Mouse (Mus musculus): ENCODE measurements around the gene Rab24. TPM values are rescaled to one million over a fixed set of nuclear protein-coding genes. Genes with fewer than 3 reads are reported as not detected.
A peak's percentile ranks its signal among the peaks of the same experiment; 100 is the strongest.

Gene Rab24
- total and polyA plus RNA-seq, 3 experiments: 41.7 to 72.5 (median 45.3) TPM

GRCm38 (mm10) chr13:55329683-55330566 lies 8.2 kb upstream of the Rab24 start, which contains the start of gene Mxd3:
Mxd3 (minus strand) TSS chr13:55329823.
- Histone ChIP-seq H3K9ac (ENCODE audit: insufficient read depth, low read depth) (peak within 1 kb of the TSS; percentile 65), H3K4me2 (ENCODE audit: insufficient read depth, low read depth, poor library complexity, severe bottlenecking) (peak within 1 kb of the TSS; percentile 56), H3K4me1 (ENCODE audit: control insufficient read depth in 1 of 2, insufficient read depth in 2 of 2) (peaks cover 25 to 34% of the 10 kb centered on the region in 2 experiments), H3K4me3 (replicated peaks in 1 of 3; ENCODE audit: low read depth in 2 of 3, low read length in 2 of 3, poor library complexity in 1 of 3) (peak within 1 kb of the TSS; percentile 61 to 76 (median 63)), H3K9me3 (replicated peaks; ENCODE audit: low read length) (no peaks in the 10 kb centered on the region), H3K36me3 (replicated peaks in 1 of 2; ENCODE audit: control insufficient read depth in 1 of 2, insufficient read depth in 1 of 2, low read length in 1 of 2) (peaks cover 14 to 17% of the 10 kb centered on the region in 2 experiments), H3K27ac (ENCODE audit: insufficient read depth, low read depth) (peak within 1 kb of the TSS; percentile 95), H3K27me3 (replicated peaks) (no peaks in the 10 kb centered on the region), H3K79me2 (replicated peaks; ENCODE audit: control insufficient read depth, extremely low read depth, insufficient read depth, poor library complexity, severe bottlenecking) (no peaks in the 10 kb centered on the region)
- dilution Hi-C loops (cut with MboI; ENCODE audit: extremely low pct_ligation_motif_present, extremely low pct_unique_long_range_greater_than_20kb, low sequenced_read_pairs) (no loop called here), in situ Hi-C loops (cut with MboI; ENCODE audit: low pct_ligation_motif_present, low pct_unique_long_range_greater_than_20kb, low sequenced_read_pairs) (no loop called here)
- TF ChIP-seq NRF1 (IDR thresholded peaks at IDR 0.05; ENCODE audit: low read depth, low read length) (peak; percentile 92), POLR2A (IDR thresholded peaks at IDR 0.05; ENCODE audit: low read depth, low read length) (peak; percentile 87), POLR2AphosphoS2 (IDR thresholded peaks at IDR 0.05; ENCODE audit: low read depth, low read length) (peak; percentile 70; the same call in 1 of the 2 replicates), MXI1 (IDR thresholded peaks at IDR 0.05; ENCODE audit: low read depth, low read length) (peak; percentile 71), MAX (IDR thresholded peaks at IDR 0.05; ENCODE audit: low read length) (peak; percentile 82; the same call in 1 of the 2 replicates), NELFE (IDR thresholded peaks at IDR 0.05; ENCODE audit: low read depth, low read length) (peak; percentile 66), JUND (conservative IDR thresholded peaks at IDR 0.05; ENCODE audit: low read depth, low read length) (0 out of 2 replicates have a peak, but pooled peaks have one; percentile 23), ZMIZ1 (IDR thresholded peaks at IDR 0.05; ENCODE audit: low read depth, low read length) (peak; percentile 64; the same call in 1 of the 2 replicates), EP300 (IDR thresholded peaks at IDR 0.05; ENCODE audit: low read length) (0 out of 2 replicates have a peak, but pooled peaks have one; percentile 14), IRF4 (IDR thresholded peaks at IDR 0.05; ENCODE audit: low read depth, low read length) (peak; percentile 68), E2F4 (IDR thresholded peaks at IDR 0.05; ENCODE audit: insufficient replicate concordance, low read depth, low read length) (peak; percentile 89; the same call in 1 of the 2 replicates), ETS1 (conservative IDR thresholded peaks at IDR 0.05; ENCODE audit: low read depth, low read length) (peak; percentile 44), MYC (IDR thresholded peaks at IDR 0.05; ENCODE audit: low read depth, low read length) (0 out of 2 replicates have a peak, but pooled peaks have one; percentile 13), PAX5 (IDR thresholded peaks at IDR 0.05; ENCODE audit: low read length) (no peak), ELF1 (IDR thresholded peaks at IDR 0.05; ENCODE audit: low read depth, low read length) (peak; percentile 75), MAFK (IDR thresholded peaks at IDR 0.05; ENCODE audit: insufficient replicate concordance, low read length) (no peak), SIN3A (IDR thresholded peaks at IDR 0.05; ENCODE audit: low read length) (peak; percentile 85), USF1 (IDR thresholded peaks at IDR 0.05; ENCODE audit: low read depth, low read length) (no peak), ZC3H11A (IDR thresholded peaks at IDR 0.05; ENCODE audit: low read depth, low read length) (no peak), ZKSCAN1 (IDR thresholded peaks at IDR 0.05; ENCODE audit: borderline replicate concordance, low read depth, low read length) (no peak), HCFC1 (IDR thresholded peaks at IDR 0.05; ENCODE audit: low read depth, low read length) (peak; percentile 46), TCF12 (IDR thresholded peaks at IDR 0.05; ENCODE audit: low read depth, low read length) (peak; percentile 26), JUN (IDR thresholded peaks at IDR 0.05; ENCODE audit: insufficient read depth, low read depth, low read length) (no peak), GABPA (IDR thresholded peaks at IDR 0.05; ENCODE audit: insufficient replicate concordance, low read depth, low read length) (no peak), CTCF (conservative IDR thresholded peaks at IDR 0.05 in 1 of 2, IDR thresholded peaks at IDR 0.05 in 1 of 2; ENCODE audit: low read depth in 2 of 2, low read length in 2 of 2) (no peak), RAD21 (IDR thresholded peaks at IDR 0.05; ENCODE audit: low read depth, low read length) (no peak), SMC3 (IDR thresholded peaks at IDR 0.05; ENCODE audit: low read depth, low read length) (peak; percentile 41), RCOR1 (conservative IDR thresholded peaks at IDR 0.05; ENCODE audit: low read depth, low read length) (no peak), CHD2 (IDR thresholded peaks at IDR 0.05; ENCODE audit: low read length) (peak; percentile 78), CHD1 (IDR thresholded peaks at IDR 0.05; ENCODE audit: low read depth, low read length) (0 out of 2 replicates have a peak, but pooled peaks have one; percentile 16), KAT2A (IDR thresholded peaks at IDR 0.05; ENCODE audit: insufficient replicate concordance, low read length) (0 out of 2 replicates have a peak, but pooled peaks have one; percentile 45), UBTF (IDR thresholded peaks at IDR 0.05; ENCODE audit: low read depth, low read length) (peak; percentile 35; the same call in 1 of the 2 replicates), TBP (conservative IDR thresholded peaks at IDR 0.05; ENCODE audit: low read depth, low read length) (no peak), BHLHE40 (IDR thresholded peaks at IDR 0.05; ENCODE audit: low read depth, low read length) (peak; percentile 81), ZNF384 (IDR thresholded peaks at IDR 0.05; ENCODE audit: low read depth, low read length) (no peak), USF2 (conservative IDR thresholded peaks at IDR 0.05; ENCODE audit: low read depth, low read length) (no peak), MAZ (IDR thresholded peaks at IDR 0.05; ENCODE audit: low read depth, low read length) (peak; percentile 95), MEF2A (IDR thresholded peaks at IDR 0.05; ENCODE audit: borderline replicate concordance, low read depth, low read length) (peak; percentile 64)
- peak; percentile 92 for DNase-seq (ENCODE audit: extremely low read depth)
